Mouse (Mus musculus) cerebellum, adult 11 months (tissue): ENCODE measurements at regions not wholly inside any gene's neighbourhood (a gene's known extent, or its start where the extent isn't known, plus 50 kb on each side); places are given as distances from the start of the nearest gene placed in this dataset.

ENCODE experiments used
- DNase-seq: peaks from one replicate; pipeline ENCODE4 v3.0.0; 2022

DNA sequence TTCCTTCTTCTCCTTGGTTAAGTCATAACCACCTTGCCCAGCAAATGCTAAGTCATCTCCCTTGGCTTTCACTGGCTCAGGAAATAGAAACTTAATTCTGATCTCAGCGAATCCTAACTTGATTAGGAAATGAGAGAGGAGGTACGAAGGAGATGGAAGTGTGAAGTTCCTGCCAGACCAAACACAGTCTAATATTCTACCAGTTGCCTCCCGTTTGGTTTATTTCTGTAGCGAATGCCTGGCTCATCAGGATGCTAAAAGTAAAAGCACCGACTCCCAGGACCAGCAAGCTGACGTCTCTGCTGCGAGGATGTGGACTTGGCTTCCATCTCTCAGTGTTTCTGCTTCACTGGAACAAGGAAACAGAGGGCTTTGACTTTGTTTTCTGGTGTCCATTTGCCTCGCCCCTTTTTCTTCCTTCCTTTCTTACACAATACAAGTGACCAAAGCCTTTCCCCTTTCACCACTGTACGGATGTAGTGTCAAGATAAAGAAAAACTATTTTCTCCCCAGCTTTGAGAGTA lies 204.3 kb downstream of the Dusp6 start:
- no peak for DNase-seq

DNA sequence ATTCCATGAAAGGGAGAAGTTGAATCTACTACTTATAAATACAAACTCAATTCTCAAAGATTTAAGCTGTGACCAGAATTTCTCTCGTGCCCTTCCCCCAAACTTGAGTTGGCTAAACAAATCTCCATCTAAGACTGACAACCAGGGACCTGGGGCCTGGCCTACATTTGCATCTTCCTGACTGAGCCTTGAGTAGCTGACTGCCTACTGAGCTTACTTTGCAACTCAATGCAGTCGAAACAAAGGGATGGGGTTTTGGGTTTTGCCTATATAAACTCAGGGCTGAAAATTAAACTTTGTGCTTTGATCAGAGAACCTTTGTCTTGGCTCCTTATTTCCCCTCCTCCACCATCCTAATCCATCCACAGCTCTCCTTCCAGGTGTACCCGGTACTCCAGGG lies 205.9 kb downstream of the Dusp6 start:
- DNase-seq, result no peak

DNA sequence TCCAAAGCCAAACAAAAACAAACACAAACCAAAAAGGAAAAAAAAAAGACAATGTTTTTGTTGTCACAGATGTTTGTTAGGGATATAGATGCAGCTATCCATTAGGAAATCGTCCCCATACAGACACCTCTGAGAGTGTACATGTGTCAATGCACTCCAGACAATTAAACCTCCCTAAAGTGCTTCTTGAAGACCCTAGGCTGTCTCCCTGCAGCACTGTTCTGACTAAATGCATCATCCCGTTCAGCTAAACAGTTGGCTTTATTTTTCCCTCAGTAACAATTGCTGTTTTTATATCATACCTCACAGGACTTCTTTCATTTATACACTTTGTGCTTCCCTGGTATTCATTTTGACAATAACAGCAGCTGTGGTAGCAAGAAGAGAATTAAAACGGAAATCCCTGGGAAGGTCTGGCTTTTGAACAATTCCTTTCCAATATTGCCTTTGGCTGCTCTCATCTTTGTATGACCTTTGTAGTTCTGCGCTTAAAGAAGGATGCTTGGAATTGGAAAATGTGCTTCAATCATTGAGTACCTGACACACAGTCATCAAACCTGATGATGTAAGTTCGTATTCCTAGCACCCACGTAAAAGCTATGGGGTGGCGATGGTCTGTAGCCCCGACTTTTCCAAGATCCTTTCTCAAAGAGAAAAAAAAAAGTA lies 208.9 kb downstream of the Dusp6 start:
- DNase-seq, result no peak

DNA sequence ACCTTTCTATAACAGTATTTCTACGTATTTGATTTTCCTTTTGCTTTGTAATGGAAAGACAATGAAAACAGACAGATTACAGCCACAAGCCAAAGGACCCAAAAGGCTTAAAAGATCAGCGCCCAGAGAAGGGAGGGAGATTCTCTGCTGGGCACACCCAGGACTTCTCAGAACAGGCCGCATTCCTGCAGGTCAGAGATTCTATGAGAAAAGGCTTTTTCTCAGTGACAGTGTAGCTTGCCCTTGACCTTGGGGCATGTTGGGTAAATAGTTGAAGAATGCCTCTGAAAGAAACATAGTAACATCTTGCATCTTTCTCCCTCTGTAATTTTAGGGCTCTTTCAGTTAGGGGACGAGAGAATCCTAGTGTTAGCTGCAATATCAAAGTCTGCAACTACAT lies 209.8 kb downstream of the Dusp6 start:
- no peak for DNase-seq

DNA sequence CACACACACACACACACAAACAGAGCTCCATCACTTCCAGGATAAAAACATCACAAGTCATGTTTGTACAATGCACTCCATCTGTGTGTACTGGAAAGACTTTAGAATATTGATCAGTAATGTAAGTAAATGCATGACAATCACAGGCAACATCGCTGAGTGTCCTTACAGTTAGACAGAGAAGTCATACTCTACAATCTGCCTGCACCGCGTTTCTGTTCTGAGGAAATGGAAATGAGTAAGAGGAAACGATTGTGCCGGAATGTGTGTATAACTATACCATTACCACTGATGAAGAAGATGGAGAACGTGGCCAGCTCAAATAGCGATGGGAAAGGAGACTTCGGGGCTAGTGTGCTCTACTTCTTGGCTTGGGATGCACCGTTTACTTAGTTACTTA lies 210.7 kb downstream of the Dusp6 start:
- DNase-seq, result no peak

DNA sequence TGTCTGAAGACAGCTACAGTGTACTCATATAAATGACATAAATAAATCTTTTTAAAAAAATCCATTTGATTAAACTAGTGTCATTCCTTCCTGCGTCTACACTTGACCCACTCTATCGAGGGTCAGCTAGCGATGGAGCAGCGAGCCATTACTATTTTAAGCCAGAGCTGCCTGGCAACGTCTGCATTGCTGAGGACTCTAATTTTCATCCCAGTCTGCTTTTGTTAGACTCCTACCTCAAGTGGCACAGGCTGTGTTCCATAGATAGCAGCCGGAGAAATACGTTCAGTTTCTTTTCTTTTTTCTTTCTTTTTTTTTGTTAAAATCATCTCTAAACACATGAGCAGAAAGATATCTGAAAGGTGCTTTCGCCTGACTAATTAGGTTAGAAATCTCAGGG lies 211.5 kb downstream of the Dusp6 start:
- DNase-seq, result no peak

DNA sequence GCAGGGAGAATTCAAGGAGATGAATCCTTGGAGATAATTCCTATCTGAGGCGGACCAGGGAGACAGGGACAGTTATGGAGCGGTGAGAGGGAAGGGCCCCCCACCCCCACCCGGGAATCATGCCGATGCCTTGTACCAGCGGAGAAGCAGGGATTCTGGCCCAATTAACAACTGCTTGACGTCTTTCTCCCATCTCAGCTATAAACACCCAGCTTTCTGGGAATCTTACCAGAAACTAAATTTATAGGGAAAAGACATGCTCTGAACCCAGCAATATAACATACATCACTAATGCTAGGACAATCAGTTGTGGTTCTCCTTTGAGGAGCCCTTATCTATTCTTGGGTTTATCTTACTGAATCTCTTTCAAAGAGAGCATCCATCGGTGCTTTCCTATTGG lies 213.2 kb downstream of the Dusp6 start:
- DNase-seq, result no peak

DNA sequence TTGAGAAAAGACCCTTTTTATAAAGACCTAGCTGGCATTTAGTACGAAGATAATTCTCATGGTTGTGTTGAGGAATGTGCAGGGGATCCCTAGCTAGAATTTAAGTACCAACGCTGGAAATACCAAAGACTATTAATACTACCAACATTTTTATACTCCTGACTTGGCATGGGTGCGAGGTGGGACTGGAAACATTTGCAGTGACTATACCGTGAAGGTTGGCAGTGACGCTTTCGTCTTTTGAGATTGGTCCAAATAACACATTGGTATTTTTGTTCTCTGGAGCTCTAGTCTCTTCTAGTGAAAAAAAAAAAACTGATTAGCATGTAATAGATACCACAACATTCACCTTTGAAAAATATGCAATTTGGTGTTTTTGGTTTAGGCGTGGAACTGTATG lies 213.7 kb downstream of the Dusp6 start:
- DNase-seq, result no peak

DNA sequence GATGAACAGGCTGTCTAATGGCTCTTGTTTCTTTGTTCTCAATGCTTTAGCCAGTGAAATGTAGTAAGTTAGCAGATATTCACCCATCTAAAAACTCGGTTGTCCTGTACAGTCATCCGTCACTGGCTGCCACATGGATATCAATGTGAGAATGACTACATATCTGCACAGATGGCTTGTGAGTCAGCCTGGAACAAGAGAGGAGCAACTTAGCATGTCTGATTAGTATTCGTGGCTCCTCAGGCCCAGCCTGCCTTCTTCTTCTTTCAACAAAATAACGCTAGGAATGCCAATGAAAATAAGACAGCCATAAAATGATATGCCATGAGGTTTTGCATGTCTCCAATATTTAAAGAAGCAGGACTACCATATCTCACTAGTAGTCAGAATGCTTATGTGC lies 217.5 kb downstream of the Dusp6 start:
- no peak for DNase-seq

DNA sequence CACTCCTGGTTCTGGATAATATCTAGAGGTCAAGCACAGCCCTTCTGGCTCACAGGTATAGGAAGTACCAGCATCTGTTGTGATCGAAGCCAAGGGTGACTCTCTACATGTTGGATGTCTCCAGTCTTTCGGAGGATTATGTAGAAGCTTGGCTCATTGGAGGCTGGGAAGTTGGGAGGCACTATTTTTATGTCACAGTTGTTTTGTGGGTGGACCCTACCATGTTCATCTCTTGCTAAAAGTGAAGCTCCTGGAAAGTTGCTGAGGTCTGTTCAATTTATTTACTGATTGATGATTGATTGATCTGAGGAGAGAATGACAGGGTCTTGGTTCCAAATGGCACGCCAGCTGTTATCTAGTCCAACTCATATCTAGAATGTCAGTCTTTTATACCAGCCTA lies 219.0 kb downstream of the Dusp6 start:
- no peak for DNase-seq

DNA sequence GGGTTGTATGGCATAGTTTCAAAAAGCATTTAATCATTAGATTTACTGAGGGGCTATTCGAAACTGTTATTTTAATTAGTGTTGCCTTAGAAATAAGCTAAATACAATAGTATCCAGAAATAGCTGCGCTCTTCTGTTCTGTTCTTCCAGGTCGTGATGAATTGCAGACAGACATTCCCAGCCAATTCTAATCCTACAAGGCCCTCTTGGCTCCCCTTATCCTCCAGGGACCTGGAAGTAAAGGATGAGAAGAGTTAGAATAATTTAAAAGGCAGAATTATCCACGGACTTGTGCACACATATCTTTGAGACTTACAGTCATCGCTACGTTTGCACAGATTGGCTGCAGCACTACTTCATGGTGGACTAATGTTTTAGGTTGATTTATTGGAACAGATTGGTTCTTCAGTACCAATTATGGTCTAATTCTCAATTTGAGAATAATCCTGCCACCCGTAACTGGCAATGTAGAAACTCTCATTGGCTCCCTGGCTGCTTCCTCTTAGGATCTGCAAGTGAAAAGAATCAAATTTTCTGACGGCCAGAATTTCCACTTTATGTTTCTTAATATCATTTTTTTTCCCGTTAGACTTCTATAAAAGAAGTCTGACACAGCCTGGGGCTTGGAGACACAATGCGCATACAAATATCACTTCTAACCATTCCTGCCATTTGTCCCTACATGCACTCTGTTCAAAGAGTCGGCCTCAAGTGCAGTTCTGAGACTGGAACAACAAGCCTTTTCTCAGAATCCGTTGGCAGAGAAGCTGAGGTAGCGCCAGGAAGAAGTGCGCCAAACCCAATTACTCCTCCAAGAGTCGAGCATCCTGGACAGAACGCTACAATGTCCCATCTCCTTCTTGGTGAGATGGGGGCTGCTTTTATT lies 225.4 kb downstream of the Dusp6 start:
- no peak for DNase-seq

DNA sequence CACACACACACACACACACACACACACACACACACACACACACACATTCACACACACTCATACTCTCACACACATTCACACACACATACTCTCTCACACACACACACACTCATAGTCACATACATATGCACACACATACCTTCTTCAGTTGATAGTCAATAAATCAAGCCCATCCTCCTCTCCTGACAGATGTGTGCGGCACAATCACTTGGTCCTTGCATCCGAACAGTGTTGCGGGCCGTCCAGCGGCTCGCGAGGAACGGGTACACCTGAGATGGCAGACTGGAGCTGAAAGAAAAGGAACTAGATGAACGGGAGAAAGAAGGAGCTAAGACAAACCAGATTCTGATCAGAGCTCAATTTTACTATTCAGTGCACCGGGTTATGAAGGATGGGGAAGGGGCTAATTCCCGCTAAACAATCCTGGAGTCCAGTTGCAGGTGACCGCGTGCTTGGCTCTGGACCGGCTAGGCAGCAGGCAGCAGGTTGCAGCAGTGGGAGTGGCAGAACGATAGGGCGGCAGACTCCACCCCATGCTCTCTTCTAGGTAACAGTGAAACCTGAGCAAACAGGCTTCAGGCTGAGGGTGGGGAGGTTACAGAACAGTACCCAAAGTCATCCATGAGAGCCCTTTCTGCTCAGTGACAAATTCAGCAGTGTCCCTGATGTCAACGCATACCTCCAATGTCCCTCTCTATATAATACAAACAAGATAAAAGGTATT lies 247.8 kb downstream of the Csl start:
- DNase-seq, result no peak

DNA sequence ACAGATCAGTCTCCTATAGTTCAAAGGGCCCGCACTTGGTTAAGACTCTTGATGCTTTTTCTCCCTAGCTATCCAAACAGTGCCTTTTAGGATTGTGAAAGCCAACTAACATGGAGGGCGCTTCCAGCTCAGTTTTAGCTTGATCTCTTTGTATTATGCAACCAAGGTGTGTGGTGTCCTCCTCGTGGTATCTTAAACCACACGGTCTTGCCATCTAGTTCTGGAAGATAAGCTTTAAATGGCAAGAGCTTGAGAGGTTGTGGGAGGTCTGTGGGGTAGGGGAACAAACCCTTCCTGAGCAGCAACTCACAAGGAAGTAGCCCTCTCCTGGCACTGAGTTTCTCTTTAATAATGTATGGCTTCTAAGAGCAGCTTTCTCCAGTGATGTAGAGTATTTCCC lies 241.5 kb downstream of the Csl start:
- DNase-seq, result no peak

DNA sequence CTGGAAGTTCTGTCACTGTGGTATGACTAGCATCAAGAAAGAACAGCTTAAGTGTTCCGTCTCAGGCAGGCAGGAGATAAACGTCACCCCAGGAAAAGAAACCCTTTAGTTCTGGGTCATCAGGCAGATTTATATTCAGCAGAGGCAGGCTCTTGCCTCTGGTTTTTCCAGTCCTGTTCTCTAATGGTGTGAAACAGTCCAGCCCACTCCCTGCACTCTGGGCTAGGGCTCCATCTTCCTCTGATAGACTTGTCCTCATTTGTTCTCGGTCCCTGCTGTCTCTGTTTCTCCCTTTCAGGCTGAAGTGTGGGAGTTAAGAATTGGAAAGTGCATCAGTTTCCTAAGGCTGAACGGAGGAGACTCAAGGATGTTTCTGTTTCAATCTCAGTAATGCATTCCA lies 240.0 kb downstream of the Csl start:
- no peak for DNase-seq

DNA sequence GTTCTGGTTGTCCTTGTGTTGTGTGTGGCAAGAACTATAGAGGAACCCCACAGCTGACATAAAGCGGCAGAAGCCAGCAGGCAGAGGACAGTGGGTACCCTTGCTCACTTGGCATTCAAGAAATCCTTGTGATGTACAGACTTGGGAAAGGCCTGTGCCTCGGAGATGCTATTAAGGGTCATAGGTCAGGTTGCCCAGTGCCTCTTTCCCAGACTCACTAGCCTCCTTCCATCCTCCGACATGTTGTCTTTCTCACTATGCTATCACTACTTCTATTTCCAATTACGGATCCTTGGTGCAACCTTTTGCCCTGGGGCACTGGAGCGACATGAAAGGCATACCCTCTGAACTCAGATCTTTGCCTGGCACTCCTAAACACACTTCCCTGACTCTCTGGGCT lies 235.6 kb downstream of the Csl start:
- DNase-seq, result no peak

DNA sequence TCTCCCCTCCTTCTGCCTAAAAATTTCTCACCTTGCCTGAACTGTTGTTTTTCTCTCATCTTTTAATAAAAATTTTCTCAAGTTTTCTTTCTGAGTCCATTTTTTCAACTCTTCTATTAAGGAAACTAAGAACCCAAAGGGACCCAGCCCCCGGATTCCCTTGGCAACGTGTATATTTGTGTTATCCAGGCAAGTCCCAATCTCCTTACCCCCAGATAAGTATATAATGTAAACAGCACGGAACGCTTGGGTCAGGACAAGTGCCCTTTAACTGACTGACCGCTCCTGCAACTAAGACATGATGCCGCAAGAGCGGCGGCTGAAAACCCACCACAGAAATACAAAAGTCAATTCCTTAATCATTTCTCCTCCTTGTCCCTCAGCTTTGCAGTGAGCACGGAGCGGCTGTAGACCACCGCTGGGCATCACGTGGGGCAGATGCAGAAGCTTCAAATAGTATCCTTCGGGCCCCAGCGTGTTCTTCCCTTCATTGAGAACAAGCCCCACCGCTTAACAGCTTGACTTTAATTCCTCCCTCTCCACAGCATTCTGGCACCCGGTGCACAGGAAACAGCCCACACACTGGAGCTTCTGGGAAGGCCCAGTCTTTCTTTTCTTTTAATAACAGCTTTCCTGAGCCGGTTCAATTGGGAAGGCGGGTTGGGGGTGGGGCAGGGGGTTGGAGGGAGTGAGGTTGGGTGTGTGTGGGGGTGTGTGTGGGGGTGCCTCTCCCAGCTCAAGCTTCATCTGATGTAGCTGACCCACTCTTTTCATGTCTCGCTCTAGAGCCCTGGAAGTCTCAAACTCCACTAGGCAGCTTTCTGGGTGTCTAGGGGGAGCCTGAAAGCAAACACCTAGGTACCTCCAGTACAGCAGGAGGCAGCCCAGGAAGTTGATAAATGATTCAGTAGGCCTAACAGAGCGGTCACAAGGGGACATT lies 234.9 kb downstream of the Csl start:
- DNase-seq, result no peak

DNA sequence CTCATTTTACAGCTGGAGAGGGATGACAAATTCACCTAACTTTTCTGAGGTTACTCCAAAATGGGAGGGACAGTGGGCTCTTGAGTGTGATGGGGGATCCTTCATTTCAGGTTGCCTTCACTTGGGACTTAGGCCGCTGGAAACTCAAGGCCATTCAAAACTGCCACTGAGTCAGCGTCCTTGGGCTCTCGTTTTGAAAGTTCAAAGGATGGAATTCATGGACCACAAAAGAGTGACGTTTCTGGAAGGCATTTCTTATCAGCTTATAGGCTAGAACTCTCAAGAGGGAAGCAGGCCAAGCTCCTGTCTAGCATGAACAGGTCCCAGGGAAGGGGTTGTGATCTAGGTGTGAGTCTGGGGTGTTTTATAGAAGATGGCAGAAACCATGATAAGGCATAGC lies 233.3 kb downstream of the Csl start:
- no peak for DNase-seq

DNA sequence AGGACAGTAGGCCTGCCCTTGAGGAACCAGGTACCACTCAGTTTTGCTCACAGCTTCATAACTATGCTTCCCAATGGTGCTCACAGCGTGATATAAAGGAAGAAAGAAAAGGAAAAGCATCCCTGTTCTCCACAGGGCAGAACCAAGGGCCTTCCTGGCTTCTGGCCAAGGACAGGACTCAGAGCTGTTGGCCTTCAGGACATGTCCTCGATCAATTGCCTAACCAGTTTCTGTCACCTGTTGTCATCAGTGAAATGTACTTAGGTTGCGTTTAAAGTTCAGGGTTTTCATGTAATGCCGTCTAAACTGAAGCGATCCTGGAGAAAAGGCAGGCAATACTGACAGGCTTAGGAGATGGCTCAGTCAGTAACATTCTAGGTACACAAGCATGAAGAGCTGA lies 232.9 kb downstream of the Csl start:
- no peak for DNase-seq

DNA sequence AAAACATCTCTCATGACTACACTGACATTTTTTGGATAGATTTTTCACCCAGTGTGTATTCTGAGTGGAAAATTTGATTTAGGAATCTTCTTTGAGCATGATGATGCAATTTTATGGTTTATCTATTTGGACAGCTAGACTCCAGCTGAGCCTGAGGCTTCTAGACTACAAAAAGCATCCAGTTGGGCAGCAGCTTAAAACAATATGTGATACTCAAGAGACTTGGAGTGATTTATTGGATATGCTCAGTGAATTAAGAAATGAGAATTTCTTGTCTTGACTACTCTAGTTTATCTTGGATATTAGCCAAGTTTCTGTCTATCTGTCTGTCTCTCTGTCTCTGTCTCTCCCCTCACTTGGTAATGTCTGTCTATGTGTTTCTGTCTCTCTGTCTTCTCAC lies 228.4 kb downstream of the Csl start:
- no peak for DNase-seq

DNA sequence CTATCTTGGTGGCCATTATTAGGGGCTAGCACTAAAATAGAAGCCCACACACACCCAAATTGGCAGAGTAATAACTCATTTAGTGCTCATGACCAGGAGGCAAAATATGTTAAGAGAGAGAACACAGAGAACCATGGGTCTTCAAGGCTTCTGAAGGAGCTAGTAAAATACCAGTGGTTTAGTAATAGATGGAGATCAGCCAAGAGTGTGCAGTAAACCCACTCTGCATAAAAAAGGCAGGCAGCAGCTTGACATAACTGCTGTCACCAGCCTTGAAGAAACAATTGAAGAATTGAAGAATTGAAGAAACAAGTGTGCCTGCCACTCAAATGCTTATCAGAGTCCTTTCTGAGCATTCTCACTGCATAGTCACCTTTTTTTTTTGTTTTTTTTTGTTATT lies 227.9 kb downstream of the Csl start:
- DNase-seq, result no peak

DNA sequence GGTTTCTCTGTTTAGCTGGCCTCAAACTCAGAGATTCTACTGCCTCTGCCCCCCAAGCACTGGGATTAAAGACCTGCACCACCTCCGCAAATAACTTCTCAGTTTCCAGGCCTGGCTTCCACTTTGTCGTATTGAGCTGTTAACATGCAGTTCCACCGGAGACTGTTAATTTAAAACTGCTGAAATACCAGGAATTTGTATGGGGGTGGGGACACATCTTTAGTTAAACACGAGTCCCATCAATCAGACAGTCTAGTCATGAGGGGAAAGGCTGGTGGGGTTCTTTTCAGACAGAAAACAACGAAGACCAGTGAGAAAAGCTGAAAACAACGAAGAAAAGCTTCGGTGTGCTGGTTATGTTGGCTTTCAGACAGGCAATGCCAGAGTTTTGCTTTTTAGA lies 227.5 kb downstream of the Csl start:
- no peak for DNase-seq

DNA sequence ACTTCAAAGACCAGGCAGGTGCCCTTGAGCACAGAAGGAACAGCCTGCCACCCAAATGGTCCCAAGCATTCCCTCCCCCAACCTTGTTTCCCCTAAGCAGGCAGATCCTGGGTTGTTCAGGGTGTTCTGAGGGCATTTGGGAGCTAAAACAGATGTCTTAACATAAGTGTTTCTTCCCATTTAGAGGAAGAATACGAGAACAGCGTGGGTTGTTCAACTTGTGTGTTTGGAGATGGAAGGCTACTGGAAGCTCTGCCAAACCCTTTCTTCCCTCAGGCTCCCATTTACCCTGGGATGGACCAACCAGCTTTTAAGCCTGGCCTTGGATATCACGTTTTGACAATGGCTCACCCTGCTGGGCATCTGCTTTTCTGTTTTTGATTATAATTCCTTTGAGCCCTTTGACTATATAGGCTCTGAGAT lies 226.8 kb downstream of the Csl start:
- no peak for DNase-seq

DNA sequence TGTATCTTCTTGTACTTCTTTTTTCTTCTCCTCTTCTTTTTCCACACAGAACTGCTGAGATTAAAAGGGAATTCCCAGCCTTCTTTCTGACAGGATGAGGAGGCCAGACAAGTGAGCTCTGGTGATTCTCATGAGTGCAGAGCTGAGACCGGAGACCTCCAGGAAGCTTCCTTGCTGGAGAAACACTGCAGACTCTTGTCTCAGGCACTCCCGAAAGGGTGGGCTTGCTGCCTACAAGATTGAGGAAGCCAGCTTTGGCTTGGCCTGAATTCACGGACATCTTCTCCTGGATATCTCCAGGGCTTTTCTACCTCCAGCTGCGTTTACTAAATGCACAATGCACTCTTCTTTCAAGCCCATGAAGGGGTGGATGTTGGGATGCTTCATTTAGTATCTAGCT lies 226.0 kb downstream of the Csl start:
- no peak for DNase-seq
